Mouse (Mus musculus): ENCODE measurements around the gene Kti12. TPM values are rescaled to one million over a fixed set of nuclear protein-coding genes. Genes with fewer than 3 reads are reported as not detected.
A peak's percentile ranks its signal among the peaks of the same experiment; 100 is the strongest.

Gene Kti12
- polyA plus RNA-seq, 1 experiment from 2014 or later, result 67.5 TPM

DNA sequence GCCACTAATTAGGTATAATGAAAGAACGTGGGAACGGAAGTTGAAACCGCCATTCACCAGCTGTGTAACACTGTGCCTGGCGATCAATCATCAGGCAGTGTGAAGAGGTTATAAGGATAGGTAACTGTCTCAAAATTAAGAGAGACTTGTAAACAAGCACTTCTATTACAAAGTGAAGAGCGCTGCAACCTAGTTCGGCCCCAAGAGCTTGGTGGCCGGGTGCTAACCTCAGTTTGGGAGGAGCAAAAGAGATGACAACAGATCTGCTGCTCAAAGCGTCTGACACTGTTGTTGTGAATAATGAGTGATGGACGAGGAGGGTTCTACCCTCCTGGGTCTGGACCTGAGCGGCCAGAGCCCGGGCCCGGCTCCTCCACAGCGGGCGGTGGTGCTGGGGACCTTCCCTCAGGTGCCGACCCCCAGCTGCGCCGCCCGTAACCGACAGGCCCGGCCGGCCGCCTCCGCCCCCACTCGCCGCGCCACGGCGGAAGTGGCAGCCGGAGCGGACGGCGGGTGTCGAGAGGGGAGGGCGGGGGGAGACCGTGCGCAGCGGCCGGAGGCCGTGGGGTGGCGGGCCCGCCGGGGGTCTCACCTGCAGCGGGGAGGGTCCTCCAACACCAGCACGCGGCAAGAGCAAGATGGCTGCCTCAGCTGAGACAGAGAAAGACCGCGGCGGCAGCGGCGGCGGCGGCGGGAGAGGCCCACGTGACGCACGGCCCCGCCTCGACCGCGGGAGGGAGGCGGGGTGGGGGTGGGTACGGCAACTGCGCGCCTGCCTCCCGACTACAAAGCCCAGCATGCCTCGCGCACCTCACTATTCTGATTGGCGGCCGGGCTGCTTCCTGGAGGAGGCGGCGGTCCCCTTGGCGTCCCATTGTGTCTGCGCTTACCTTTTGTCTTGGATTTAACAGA, 14.4 kb upstream of the Kti12 start, which contains the start of gene Btf3l4:
Btf3l4 (minus strand) TSS at position 699 of the 912 bp plus-strand sequence.
- H3K9ac ChIP-seq (replicated peaks; ENCODE audit: low read length), result peak within 1 kb of the TSS; percentile 99
- no peaks in the 10 kb centered on the region for H3K27me3 ChIP-seq (ENCODE audit: insufficient read depth, low read length)
- H3K4me2 ChIP-seq (replicated peaks; ENCODE audit: low read depth, low read length), result peak within 1 kb of the TSS; percentile 65
- H3K9me3 ChIP-seq (ENCODE audit: low read length), result no peaks in the 10 kb centered on the region
- under 1% methylated on average over 64 of the region's 73 CpGs for WGBS
- peak within 1 kb of the TSS; percentile 92 for H3K4me3 ChIP-seq (ENCODE audit: low read length)
- H3K4me1 ChIP-seq (ENCODE audit: insufficient read depth, low read length), result peaks cover 24% of the 10 kb centered on the region
- peak; percentile 97 for ATAC-seq (ENCODE audit: low FRiP score, low TSS enrichment)
- peaks cover 16% of the 10 kb centered on the region; the same call in 1 of the 2 replicates for H3K36me3 ChIP-seq (ENCODE audit: insufficient read depth, low read length)
- peak within 1 kb of the TSS; percentile 100 for H3K27ac ChIP-seq (ENCODE audit: low read length)

DNA sequence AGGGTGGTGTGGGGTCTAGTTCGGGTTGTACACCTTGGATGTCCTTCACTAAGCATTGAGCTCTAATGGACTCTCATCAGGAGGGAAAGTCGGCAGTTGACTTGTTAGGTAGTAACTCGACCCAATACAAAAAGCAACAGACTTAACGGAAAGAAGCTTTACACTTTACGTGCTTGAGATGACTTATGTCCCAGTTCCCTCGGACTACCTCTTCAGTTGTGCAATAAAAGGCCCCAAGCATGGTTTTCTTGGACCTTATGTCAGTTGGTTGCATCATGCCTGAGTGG, 13.8 kb upstream of the Kti12 start:
- Histone ChIP-seq H3K4me3 (ENCODE audit: low read length) (peak overlapping the region; percentile 92), H3K36me3 (ENCODE audit: insufficient read depth, low read length) (peaks cover 10% of the 10 kb centered on the region; the same call in 1 of the 2 replicates), H3K4me2 (replicated peaks; ENCODE audit: low read depth, low read length) (peak overlapping the region; percentile 63), H3K9me3 (ENCODE audit: low read length) (no peaks in the 10 kb centered on the region), H3K9ac (replicated peaks; ENCODE audit: low read length) (peak overlapping the region; percentile 99), H3K27me3 (ENCODE audit: insufficient read depth, low read length) (no peaks in the 10 kb centered on the region), H3K27ac (ENCODE audit: low read length) (peak overlapping the region; percentile 100), H3K4me1 (ENCODE audit: insufficient read depth, low read length) (peaks cover 24% of the 10 kb centered on the region)
- WGBS, result 0% methylated on average over 6 of the region's 6 CpGs
- ATAC-seq (ENCODE audit: low FRiP score, low TSS enrichment), result no peak

DNA sequence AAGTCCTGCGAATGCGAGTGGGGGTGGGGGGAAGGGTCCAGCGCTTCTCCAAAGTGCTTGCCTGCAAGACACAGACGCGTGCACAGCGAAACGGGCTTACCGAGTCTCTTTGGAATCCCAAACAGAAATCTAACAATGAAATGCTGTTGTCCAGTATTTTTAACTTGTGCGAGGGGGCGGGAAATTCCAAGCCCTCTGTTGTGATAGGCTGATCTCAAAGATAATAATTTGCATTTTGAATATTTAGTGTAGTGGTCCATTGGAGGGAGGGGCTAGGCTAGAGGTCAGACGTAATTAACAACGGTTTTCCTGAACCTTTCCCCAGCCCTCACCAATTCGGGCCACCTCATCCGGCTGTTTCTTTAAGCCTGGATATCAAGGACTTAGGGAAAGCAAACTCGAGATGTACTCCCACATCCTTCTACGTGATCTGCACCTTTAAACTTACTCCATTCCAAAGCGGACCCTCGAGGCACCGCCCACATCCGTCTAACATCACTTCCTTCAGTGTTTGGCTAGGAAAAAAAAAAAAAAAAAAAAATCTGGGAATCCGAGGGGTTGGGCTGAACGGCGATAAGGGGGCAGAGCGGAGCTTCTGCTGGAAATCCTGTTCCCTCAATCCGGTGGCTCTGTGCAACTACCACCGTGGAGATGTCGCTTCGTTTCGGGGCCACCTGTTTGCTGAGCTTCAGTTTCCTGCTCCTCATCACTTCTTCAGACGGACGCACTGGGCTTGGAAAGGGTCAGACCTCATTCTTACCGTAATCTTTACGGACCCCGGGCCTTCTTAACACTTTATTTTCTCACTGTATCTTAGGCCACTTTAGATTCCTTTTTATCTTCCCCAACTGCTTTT, 13.2 kb upstream of the Kti12 start, which contains the start of gene Txndc12:
Txndc12 (plus strand) TSS at position 487 of the 856 bp plus-strand sequence.
- Histone ChIP-seq H3K9me3 (ENCODE audit: low read length) (no peaks in the 10 kb centered on the region), H3K4me3 (ENCODE audit: low read length) (peak within 1 kb of the TSS; percentile 92), H3K4me2 (replicated peaks; ENCODE audit: low read depth, low read length) (peak within 1 kb of the TSS; percentile 63), H3K4me1 (ENCODE audit: insufficient read depth, low read length) (peaks cover 24% of the 10 kb centered on the region), H3K9ac (replicated peaks; ENCODE audit: low read length) (peak within 1 kb of the TSS; percentile 99), H3K27me3 (ENCODE audit: insufficient read depth, low read length) (no peaks in the 10 kb centered on the region), H3K36me3 (ENCODE audit: insufficient read depth, low read length) (peaks cover 7% of the 10 kb centered on the region; the same call in 1 of the 2 replicates), H3K27ac (ENCODE audit: low read length) (peak within 1 kb of the TSS; percentile 100)
- peak; percentile 84 for ATAC-seq (ENCODE audit: low FRiP score, low TSS enrichment)
- under 1% methylated on average over 34 of the region's 34 CpGs for WGBS

DNA sequence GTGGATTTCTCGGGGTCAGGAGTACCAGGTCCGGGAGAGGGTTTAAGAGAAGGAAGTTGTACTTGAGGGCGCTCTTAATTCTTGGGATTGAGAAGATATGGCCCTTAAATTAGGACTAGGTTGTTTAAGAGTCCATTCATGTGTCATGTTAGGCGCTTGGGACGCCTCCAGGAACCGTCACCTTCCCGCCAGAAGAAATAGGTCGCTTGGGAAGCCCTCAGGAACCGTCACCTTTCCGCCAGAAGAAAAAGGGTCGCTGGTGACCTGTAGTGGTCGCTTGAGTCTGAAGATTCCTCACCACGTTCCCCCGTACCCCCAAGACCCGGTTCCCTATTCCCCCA, 12.6 kb upstream of the Kti12 start:
- WGBS, result under 1% methylated on average over 15 of the region's 15 CpGs
- no peak for ATAC-seq (ENCODE audit: low FRiP score, low TSS enrichment)

DNA sequence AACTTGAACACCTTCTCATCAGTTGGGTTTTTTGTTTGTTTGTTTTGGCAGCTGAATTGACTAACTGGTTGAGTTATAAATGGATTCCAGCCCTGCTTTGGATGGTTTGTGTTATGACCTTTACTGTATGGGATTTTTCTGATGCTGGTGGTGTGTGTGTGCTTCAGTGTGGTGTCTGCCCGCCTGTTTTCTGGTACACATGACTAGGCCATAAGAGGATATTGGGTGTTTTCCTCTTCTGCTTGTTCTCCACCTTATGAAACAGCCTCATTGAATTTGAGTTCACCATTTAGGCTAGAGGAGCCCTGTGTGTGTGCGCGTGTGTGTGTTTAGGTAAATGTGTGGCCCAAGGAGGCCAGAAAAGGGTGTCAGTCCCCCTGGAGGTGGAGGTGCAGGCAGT, 12.1 kb upstream of the Kti12 start:
- H3K36me3 ChIP-seq (ENCODE audit: insufficient read depth, low read length), result peaks cover 4% of the 10 kb centered on the region; the same call in 1 of the 2 replicates
- no peaks in the 10 kb centered on the region for H3K9me3 ChIP-seq (ENCODE audit: low read length)
- WGBS, result 43% methylated on average over 3 of the region's 3 CpGs
- peak overlapping the region; percentile 99 for H3K9ac ChIP-seq (replicated peaks; ENCODE audit: low read length)
- peak overlapping the region; percentile 100 for H3K27ac ChIP-seq (ENCODE audit: low read length)
- no peak for ATAC-seq (ENCODE audit: low FRiP score, low TSS enrichment)
- no peaks in the 10 kb centered on the region for H3K27me3 ChIP-seq (ENCODE audit: insufficient read depth, low read length)
- H3K4me1 ChIP-seq (ENCODE audit: insufficient read depth, low read length), result peaks cover 24% of the 10 kb centered on the region
- H3K4me3 ChIP-seq (ENCODE audit: low read length), result peak overlapping the region; percentile 92
- peak overlapping the region; percentile 63 for H3K4me2 ChIP-seq (replicated peaks; ENCODE audit: low read depth, low read length)

More for the DNA sequence above, 12.6 kb upstream of the Kti12 start:
- H3K27ac ChIP-seq (ENCODE audit: low read length), result peak overlapping the region; percentile 100
- no peaks in the 10 kb centered on the region for H3K27me3 ChIP-seq (ENCODE audit: insufficient read depth, low read length)
- H3K4me3 ChIP-seq (ENCODE audit: low read length), result peak overlapping the region; percentile 92
- H3K9ac ChIP-seq (replicated peaks; ENCODE audit: low read length), result peak overlapping the region; percentile 99
- H3K4me1 ChIP-seq (ENCODE audit: insufficient read depth, low read length), result peaks cover 24% of the 10 kb centered on the region
- peak overlapping the region; percentile 63 for H3K4me2 ChIP-seq (replicated peaks; ENCODE audit: low read depth, low read length)
- H3K36me3 ChIP-seq (ENCODE audit: insufficient read depth, low read length), result peaks cover 3% of the 10 kb centered on the region; the same call in 1 of the 2 replicates
- H3K9me3 ChIP-seq (ENCODE audit: low read length), result no peaks in the 10 kb centered on the region

DNA sequence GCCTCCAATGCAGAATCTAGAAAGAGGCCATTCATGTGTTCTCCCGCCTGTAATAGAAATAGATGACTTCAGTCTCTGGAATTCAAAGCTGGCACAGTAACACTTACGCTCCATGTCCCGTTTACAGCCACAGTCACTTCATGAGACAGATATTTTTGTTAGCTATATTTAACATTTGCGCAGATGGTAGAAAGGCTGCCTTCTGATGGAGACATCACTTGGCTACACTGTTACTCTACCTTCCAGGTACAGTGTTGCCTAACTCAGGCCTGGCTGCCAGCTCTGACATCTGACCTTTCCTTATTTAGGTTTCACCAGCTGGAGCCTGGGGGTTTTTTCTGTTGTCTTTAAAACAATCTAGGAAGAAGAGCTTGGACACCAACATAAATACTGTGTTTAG, 9.6 kb upstream of the Kti12 start:
- Histone ChIP-seq H3K4me2 (replicated peaks; ENCODE audit: low read depth, low read length) (no peak overlapping the region), H3K36me3 (ENCODE audit: insufficient read depth, low read length) (peaks cover 4% of the 10 kb centered on the region; the same call in 1 of the 2 replicates), H3K27me3 (ENCODE audit: insufficient read depth, low read length) (no peaks in the 10 kb centered on the region), H3K9me3 (ENCODE audit: low read length) (no peaks in the 10 kb centered on the region), H3K9ac (replicated peaks; ENCODE audit: low read length) (no peak overlapping the region), H3K4me3 (ENCODE audit: low read length) (no peak overlapping the region), H3K4me1 (ENCODE audit: insufficient read depth, low read length) (peaks cover 10% of the 10 kb centered on the region), H3K27ac (ENCODE audit: low read length) (no peak overlapping the region)
- 86% methylated on average over 4 of the region's 4 CpGs for WGBS
- ATAC-seq (ENCODE audit: low FRiP score, low TSS enrichment), result no peak

DNA sequence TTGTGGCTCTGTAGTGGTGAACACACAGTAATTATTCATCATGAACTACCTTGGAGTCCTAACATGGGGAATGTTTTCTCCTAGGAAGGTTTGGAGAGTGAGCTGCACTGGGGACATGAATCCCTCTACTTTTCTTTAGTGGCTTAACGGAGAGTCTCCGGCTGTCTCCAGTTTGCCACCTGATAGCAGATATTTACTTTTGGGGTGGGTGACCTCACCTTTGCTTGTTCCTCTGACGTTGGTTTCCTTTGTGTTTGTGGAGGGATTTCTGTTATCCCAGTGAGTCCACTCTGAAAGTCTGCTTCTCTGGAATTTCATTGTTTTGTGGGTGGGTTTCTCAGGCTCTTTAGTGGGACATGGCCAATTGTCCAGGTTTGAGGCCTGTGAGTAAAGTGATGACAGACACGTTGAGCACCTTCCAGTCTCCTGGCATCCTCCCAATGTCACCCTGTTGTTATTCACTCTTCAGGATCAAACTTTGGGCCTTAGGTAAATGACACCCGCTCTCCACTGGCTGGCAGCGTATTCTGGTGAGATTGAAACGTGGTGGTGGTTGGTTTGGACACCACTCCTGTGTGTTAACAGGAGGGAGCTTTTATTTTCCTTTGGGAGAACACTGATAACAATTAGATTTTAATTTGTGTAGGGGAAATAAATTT, 5.5 kb upstream of the Kti12 start:
- WGBS, result 83% methylated on average over 7 of the region's 7 CpGs
- H3K4me2 ChIP-seq (replicated peaks; ENCODE audit: low read depth, low read length), result no peak overlapping the region
- no peaks in the 10 kb centered on the region for H3K9me3 ChIP-seq (ENCODE audit: low read length)
- no peak for ATAC-seq (ENCODE audit: low FRiP score, low TSS enrichment)
- no peak overlapping the region for H3K27ac ChIP-seq (ENCODE audit: low read length)
- no peak overlapping the region for H3K9ac ChIP-seq (replicated peaks; ENCODE audit: low read length)
- H3K27me3 ChIP-seq (ENCODE audit: insufficient read depth, low read length), result no peaks in the 10 kb centered on the region
- H3K4me3 ChIP-seq (ENCODE audit: low read length), result no peak overlapping the region
- H3K4me1 ChIP-seq (ENCODE audit: insufficient read depth, low read length), result peaks cover 7% of the 10 kb centered on the region; the same call in 1 of the 2 replicates
- peaks cover 4% of the 10 kb centered on the region; the same call in 1 of the 2 replicates for H3K36me3 ChIP-seq (ENCODE audit: insufficient read depth, low read length)

DNA sequence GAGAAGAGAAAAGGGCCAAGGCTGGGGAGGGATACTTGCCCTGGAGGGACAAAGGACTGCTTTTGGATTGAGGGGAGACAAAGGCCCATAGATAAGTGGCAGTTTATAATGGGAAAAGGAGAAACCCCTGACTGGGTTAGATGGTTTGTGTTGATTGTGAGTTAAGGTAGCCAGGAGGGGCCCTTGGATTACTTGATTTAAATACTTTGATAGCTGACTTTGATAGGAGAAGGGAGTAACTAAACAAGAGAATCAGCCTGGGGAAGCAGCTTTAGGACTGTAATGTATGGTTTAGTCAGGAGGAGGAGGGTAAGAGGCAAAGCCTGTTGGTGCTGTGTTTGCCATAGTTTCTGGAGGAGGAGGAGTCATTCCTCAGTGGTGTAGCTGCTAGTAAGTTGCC, 4.2 kb upstream of the Kti12 start:
- Histone ChIP-seq H3K36me3 (ENCODE audit: insufficient read depth, low read length) (peaks cover 4% of the 10 kb centered on the region; the same call in 1 of the 2 replicates), H3K4me2 (replicated peaks; ENCODE audit: low read depth, low read length) (no peak overlapping the region), H3K4me1 (ENCODE audit: insufficient read depth, low read length) (peaks cover 9% of the 10 kb centered on the region; the same call in 1 of the 2 replicates), H3K27ac (ENCODE audit: low read length) (no peak overlapping the region), H3K9me3 (ENCODE audit: low read length) (no peaks in the 10 kb centered on the region), H3K4me3 (ENCODE audit: low read length) (no peak overlapping the region), H3K27me3 (ENCODE audit: insufficient read depth, low read length) (no peaks in the 10 kb centered on the region), H3K9ac (replicated peaks; ENCODE audit: low read length) (no peak overlapping the region)
- no peak for ATAC-seq (ENCODE audit: low FRiP score, low TSS enrichment)

DNA sequence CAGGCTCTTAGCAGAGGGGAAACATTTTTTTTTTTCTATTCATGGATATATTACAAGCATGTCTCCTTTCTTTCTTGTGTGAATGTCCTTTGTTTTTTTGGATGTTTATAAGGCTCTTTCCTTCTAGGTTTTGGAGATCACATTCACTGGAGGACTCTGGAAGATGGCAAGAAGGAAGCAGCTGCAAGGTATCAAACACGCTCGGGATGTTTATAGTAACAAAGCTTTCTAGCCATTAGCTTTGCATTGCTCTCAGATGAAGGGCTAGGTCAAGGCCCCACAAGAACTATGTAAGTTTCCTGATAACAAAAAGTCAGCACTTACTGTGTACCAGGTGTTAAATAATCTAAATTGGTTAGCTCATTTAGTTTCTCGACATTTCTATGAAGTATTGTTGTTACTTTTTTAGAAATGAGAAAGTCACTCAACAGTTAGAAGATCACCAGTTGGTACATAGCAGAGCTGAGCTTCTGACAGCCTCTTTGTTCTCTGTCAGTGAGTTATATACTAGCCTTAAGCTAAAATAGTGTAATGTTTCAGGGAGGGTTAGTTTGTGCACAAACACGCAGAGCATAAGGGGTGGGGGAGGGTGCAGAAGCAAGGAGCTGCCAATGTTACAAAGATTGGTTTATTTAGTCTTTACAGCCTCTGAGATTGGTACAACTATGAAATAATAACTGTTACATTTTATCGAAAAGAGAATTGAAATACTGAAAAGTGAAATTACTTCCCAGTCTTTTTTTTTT, 1.6 kb upstream of the Kti12 start:
- Histone ChIP-seq H3K4me3 (ENCODE audit: low read length) (no peak overlapping the region), H3K4me2 (replicated peaks; ENCODE audit: low read depth, low read length) (no peak overlapping the region), H3K4me1 (ENCODE audit: insufficient read depth, low read length) (peaks cover 25% of the 10 kb centered on the region), H3K9ac (replicated peaks; ENCODE audit: low read length) (no peak overlapping the region), H3K36me3 (ENCODE audit: insufficient read depth, low read length) (0 out of 2 replicates have a peak, but pooled peaks cover 5% of the 10 kb centered on the region), H3K27me3 (ENCODE audit: insufficient read depth, low read length) (no peaks in the 10 kb centered on the region), H3K9me3 (ENCODE audit: low read length) (no peaks in the 10 kb centered on the region), H3K27ac (ENCODE audit: low read length) (no peak overlapping the region; the same call in 1 of the 2 replicates)
- ATAC-seq (ENCODE audit: low FRiP score, low TSS enrichment), result no peak
- WGBS, result 49% methylated on average over 5 of the region's 5 CpGs
